Mouse (Mus musculus): Measurements from ENCODE around the gene Hhipl1. TPM values are rescaled to one million over a fixed set of nuclear protein-coding genes. Genes with fewer than 3 reads are reported as not detected.

The Hhipl1 gene
- polyA plus RNA-seq, 1 experiment from 2014 or later, result 5.1 TPM

DNA sequence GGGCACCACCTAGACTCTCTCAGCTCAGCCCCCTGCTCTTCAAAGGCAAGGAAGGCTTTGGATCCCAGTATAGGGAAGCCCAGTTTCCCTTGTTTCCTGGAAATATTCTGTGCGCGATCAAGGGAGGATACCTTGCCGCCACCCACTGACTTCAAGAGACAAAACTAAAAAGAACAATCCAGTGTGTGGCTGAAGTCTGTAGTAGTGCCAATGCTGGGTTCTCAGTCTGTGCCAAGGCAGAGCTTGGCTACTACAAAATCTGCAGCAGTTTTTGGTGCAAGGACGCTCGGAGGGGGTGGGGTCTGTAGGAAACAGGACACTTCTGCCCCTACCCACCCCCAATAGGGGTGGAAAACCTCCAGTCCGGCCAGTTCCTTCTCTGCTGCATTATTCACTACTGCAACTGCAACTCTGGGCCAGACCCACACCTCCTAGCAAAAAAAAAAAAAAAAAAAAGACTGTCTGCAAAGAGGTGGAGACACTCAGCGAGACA lies 33.9 kb upstream of the Hhipl1 start:
- no peaks in the 10 kb centered on the region for H3K9me3 ChIP-seq (replicated peaks)
- H3K27ac ChIP-seq (replicated peaks), result peak overlapping the region; percentile 46; the same call in 1 of the 2 replicates
- H3K4me1 ChIP-seq, result peaks cover 89% of the 10 kb centered on the region
- DNase-seq (ENCODE audit: low spot score), result no peak
- 65% methylated on average over 7 of the region's 7 CpGs for WGBS
- H3K4me3 ChIP-seq, result peak overlapping the region; percentile 82
- peaks cover 38% of the 10 kb centered on the region for H3K36me3 ChIP-seq
- H3K27me3 ChIP-seq (ENCODE audit: low read depth, poor library complexity, severe bottlenecking), result no peaks in the 10 kb centered on the region

GRCm38 (mm10) chr12:108273466-108274312 lies 32.4 kb upstream of the Hhipl1 start:
- H3K36me3 ChIP-seq, result peaks cover 28% of the 10 kb centered on the region
- H3K4me1 ChIP-seq, result peaks cover 93% of the 10 kb centered on the region
- DNase-seq (ENCODE audit: low spot score), result no peak
- no peaks in the 10 kb centered on the region for H3K9me3 ChIP-seq (replicated peaks)
- H3K4me3 ChIP-seq, result peak overlapping the region; percentile 82
- H3K27ac ChIP-seq (replicated peaks), result peak overlapping the region; percentile 96
- 5% methylated on average over 21 of the region's 21 CpGs for WGBS
- H3K27me3 ChIP-seq (ENCODE audit: low read depth, poor library complexity, severe bottlenecking), result peaks cover 9% of the 10 kb centered on the region; the same call in 1 of the 2 replicates

DNA sequence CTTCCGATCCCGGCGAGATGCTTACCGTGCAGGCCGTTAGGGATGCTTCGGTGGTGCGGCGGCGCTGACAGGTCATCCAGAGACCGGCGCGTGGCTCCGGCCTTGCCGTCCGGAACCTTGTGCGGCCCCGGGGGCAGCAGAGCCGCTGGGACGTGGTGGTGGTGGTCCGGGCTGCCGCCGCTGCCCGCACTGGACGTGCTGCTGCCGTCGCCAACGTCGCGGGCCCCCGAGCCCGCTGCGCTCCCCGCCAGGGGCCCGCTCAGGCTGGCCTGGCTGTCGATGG lies 31.8 kb upstream of the Hhipl1 start:
- Histone ChIP-seq H3K36me3 (peaks cover 22% of the 10 kb centered on the region), H3K27me3 (ENCODE audit: low read depth, poor library complexity, severe bottlenecking) (peaks cover 14% of the 10 kb centered on the region; the same call in 1 of the 2 replicates), H3K27ac (replicated peaks) (peak overlapping the region; percentile 96), H3K9me3 (replicated peaks) (no peaks in the 10 kb centered on the region), H3K4me3 (peak overlapping the region; percentile 82), H3K4me1 (peaks cover 93% of the 10 kb centered on the region)
- WGBS, result under 1% methylated on average over 31 of the region's 35 CpGs
- peak; percentile 40 for DNase-seq (ENCODE audit: low spot score)

- DNase-seq (ENCODE audit: low spot score), result peak; percentile 68
- peak within 1 kb of the TSS; percentile 96 for H3K27ac ChIP-seq (replicated peaks)
- peak within 1 kb of the TSS; percentile 82 for H3K4me3 ChIP-seq
- H3K4me1 ChIP-seq, result peaks cover 86% of the 10 kb centered on the region
- H3K9me3 ChIP-seq (replicated peaks), result no peaks in the 10 kb centered on the region
- H3K36me3 ChIP-seq, result peaks cover 16% of the 10 kb centered on the region
- under 1% methylated on average over 117 of the region's 120 CpGs for WGBS
- H3K27me3 ChIP-seq (ENCODE audit: low read depth, poor library complexity, severe bottlenecking), result peaks cover 14% of the 10 kb centered on the region; the same call in 1 of the 2 replicates
These were observed 31.2 kb upstream of the Hhipl1 start, which contains the start of gene Ccdc85c for GRCm38 (mm10) chr12:108274661-108275507. Ccdc85c (minus strand) TSS chr12:108275425.

DNA sequence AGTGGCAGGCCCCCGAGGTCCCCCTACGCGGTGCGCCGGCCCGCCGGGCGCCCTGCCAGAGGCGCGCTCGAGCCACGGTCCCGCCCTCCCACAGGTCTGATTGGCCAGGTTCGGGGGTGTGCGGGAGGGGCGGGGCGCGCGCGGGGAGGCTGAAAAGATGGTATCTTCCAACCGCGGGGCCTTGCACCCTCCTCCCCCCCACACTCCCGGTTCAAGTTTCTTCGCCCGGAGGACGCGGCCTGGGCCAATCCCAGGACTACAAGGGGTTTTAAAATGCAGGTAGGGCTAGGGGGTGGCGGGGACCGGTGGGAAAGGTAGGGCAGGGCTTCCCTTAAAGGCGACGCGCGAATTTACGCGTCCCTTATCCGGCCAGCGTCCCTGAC lies 30.6 kb upstream of the Hhipl1 start:
- WGBS, result under 1% methylated on average over 37 of the region's 37 CpGs
- DNase-seq (ENCODE audit: low spot score), result peak; percentile 100

GRCm38 (mm10) chr12:108275920-108276822 lies 29.9 kb upstream of the Hhipl1 start:
- H3K27ac ChIP-seq (replicated peaks), result peak overlapping the region; percentile 96
- H3K4me3 ChIP-seq, result peak overlapping the region; percentile 82
- DNase-seq (ENCODE audit: low spot score), result peak; percentile 70
- H3K27me3 ChIP-seq (ENCODE audit: low read depth, poor library complexity, severe bottlenecking), result peaks cover 14% of the 10 kb centered on the region; the same call in 1 of the 2 replicates
- peaks cover 9% of the 10 kb centered on the region; the same call in 1 of the 2 replicates for H3K36me3 ChIP-seq
- H3K9me3 ChIP-seq (replicated peaks), result no peaks in the 10 kb centered on the region
- WGBS, result under 1% methylated on average over 45 of the region's 47 CpGs
- peaks cover 77% of the 10 kb centered on the region for H3K4me1 ChIP-seq

More for the DNA sequence above, 30.6 kb upstream of the Hhipl1 start:
- H3K27ac ChIP-seq (replicated peaks), result peak overlapping the region; percentile 96
- peak overlapping the region; percentile 82 for H3K4me3 ChIP-seq
- peaks cover 10% of the 10 kb centered on the region for H3K36me3 ChIP-seq
- no peaks in the 10 kb centered on the region for H3K9me3 ChIP-seq (replicated peaks)
- peaks cover 80% of the 10 kb centered on the region for H3K4me1 ChIP-seq
- peaks cover 14% of the 10 kb centered on the region; the same call in 1 of the 2 replicates for H3K27me3 ChIP-seq (ENCODE audit: low read depth, poor library complexity, severe bottlenecking)

DNA sequence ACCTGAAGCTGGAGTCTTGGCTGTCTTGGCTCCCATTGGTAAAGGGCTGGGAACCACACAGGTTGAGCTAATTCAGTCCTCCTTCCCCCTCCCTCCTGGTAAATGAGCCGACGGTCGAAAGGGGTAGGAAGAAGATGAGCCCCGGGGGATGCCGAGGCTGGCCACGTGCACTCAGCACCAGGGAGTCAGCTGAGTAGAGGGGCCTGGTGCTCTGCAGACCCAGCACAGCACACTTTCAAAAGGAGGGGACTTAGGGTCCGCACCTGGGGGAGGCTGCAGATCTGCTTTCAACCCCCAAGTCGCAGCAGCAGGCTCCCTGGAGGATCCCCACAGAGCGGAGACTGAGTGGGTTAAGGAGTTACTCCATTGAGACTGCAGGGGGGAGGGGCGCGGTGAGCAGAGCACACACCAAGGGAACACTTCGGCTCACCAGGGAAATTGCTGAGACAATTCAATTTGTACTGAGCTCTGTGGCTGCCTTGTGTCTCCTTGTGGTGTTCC lies 28.7 kb upstream of the Hhipl1 start:
- Histone ChIP-seq H3K36me3 (no peaks in the 10 kb centered on the region), H3K27me3 (ENCODE audit: low read depth, poor library complexity, severe bottlenecking) (peaks cover 14% of the 10 kb centered on the region; the same call in 1 of the 2 replicates), H3K4me3 (peak overlapping the region; percentile 82), H3K27ac (replicated peaks) (peak overlapping the region; percentile 96), H3K9me3 (replicated peaks) (no peaks in the 10 kb centered on the region), H3K4me1 (peaks cover 65% of the 10 kb centered on the region)
- peak; percentile 51 for DNase-seq (ENCODE audit: low spot score)
- WGBS, result 3% methylated on average over 12 of the region's 12 CpGs

- Histone ChIP-seq H3K27ac (replicated peaks) (peak overlapping the region; percentile 96), H3K4me3 (peak overlapping the region; percentile 82; the same call in 1 of the 2 replicates), H3K27me3 (ENCODE audit: low read depth, poor library complexity, severe bottlenecking) (peaks cover 14% of the 10 kb centered on the region; the same call in 1 of the 2 replicates), H3K36me3 (no peaks in the 10 kb centered on the region), H3K4me1 (peaks cover 55% of the 10 kb centered on the region), H3K9me3 (replicated peaks) (no peaks in the 10 kb centered on the region)
- WGBS, result 42% methylated on average over 15 of the region's 15 CpGs
- no peak for DNase-seq (ENCODE audit: low spot score)
These were observed 27.7 kb upstream of the Hhipl1 start for GRCm38 (mm10) chr12:108278221-108278918.

GRCm38 (mm10) chr12:108284455-108285224 lies 21.4 kb upstream of the Hhipl1 start:
- peak overlapping the region; percentile 94 for H3K27ac ChIP-seq (replicated peaks)
- H3K36me3 ChIP-seq, result no peaks in the 10 kb centered on the region
- peaks cover 39% of the 10 kb centered on the region for H3K4me1 ChIP-seq
- DNase-seq (ENCODE audit: low spot score), result peak; percentile 72
- peak overlapping the region; percentile 43 for H3K4me3 ChIP-seq
- 29% methylated on average over 13 of the region's 14 CpGs for WGBS
- H3K9me3 ChIP-seq (replicated peaks), result 0 out of 2 replicates have a peak, but pooled peaks cover 3% of the 10 kb centered on the region
- H3K27me3 ChIP-seq (ENCODE audit: low read depth, poor library complexity, severe bottlenecking), result no peaks in the 10 kb centered on the region

- DNase-seq (ENCODE audit: low spot score), result peak; percentile 81
- Histone ChIP-seq H3K9me3 (replicated peaks) (0 out of 2 replicates have a peak, but pooled peaks cover 3% of the 10 kb centered on the region), H3K4me1 (peaks cover 39% of the 10 kb centered on the region), H3K36me3 (no peaks in the 10 kb centered on the region), H3K4me3 (peak overlapping the region; percentile 43), H3K27me3 (ENCODE audit: low read depth, poor library complexity, severe bottlenecking) (no peaks in the 10 kb centered on the region), H3K27ac (replicated peaks) (peak overlapping the region; percentile 94)
- 21% methylated on average over 11 of the region's 11 CpGs for WGBS
These were observed 20.7 kb upstream of the Hhipl1 start for GRCm38 (mm10) chr12:108285225-108286011.

All from midbrain, embryonic 10.5 days (tissue).